Mouse (Mus musculus): ENCODE data around the gene Msrb3. TPM values are rescaled to one million over a fixed set of nuclear protein-coding genes. Genes with fewer than 3 reads are reported as not detected.

Msrb3 gene
- polyA plus RNA-seq, 1 experiment from 2014 or later: 9.5 TPM

DNA sequence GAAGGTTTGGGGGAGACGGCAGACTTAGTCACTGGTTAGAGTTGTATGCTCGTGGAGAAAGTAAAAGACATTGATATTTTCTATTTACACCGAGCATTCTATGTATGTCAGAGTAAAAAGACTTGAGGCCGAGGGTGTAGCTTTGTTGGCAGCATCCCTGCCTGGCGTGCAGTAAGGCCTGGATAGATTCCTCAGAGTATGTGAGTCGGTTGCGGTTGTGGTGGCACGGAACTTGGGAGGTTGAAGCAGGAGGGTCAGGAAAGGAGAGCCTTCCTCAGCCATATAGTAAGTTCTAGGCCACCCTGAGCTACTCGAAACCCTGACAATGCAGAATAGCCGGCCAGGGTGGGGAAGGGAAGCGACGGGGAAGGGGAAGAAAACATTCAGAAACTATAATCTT, 71.1 kb downstream of the Msrb3 start:
- H3K4me1 ChIP-seq: no peaks in the 10 kb centered on the region
- H3K27me3 ChIP-seq: no peaks in the 10 kb centered on the region
- no peak overlapping the region for H3K27ac ChIP-seq (replicated peaks)
- no peaks in the 10 kb centered on the region for H3K36me3 ChIP-seq
- no peak overlapping the region for H3K9ac ChIP-seq
- WGBS: 86% methylated on average over 12 of the region's 12 CpGs
- H3K4me3 ChIP-seq (replicated peaks): no peak overlapping the region
- no peak for ATAC-seq (ENCODE audit: insufficient number of reproducible peaks, low FRiP score, low TSS enrichment, low read depth)
- H3K4me2 ChIP-seq (replicated peaks): no peak overlapping the region
- H3K9me3 ChIP-seq (replicated peaks): no peaks in the 10 kb centered on the region

DNA sequence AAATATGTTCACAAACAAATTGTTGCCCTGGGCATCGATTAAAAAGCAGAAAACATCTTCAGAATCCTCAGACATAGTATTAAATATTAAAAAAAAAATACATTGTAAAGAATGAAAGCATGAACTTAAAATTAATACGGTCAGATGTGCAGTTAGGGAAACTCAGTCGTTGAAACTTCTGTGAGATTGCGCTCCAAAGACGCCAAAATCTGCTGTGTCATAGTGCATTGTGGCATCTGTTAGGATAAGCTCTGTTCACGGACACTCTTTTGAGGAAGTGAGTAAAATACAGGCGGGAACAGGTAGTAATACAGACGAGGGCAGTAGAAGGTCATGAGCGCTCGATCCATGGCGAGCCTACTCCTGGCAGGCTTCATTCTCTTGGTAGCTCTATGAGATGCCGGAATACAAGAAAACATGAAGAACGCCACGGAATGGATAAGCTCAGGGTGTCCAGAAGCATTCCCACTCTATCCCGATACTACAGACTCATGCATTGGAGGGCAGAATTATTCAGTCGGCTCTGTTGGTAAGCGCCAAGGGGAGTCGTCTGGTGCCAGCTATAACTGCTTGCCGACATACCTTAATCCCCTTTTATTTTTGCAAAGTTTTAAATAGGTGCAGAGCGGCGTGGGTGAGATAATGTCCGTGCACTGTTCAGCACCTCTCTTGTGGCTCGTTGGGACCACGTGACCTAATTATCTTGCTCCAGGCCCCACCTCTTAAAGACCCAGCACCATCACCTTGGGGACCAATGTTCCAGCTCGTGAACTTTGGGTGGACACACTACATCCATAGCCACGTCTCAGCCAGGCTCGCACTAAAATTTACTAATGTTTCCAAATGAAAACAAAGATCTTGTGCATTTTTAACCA, 71.9 kb downstream of the Msrb3 start:
- H3K9ac ChIP-seq: no peak overlapping the region
- no peak overlapping the region for H3K4me2 ChIP-seq (replicated peaks)
- peaks cover 1% of the 10 kb centered on the region; the same call in 1 of the 2 replicates for H3K4me1 ChIP-seq
- no peak overlapping the region for H3K4me3 ChIP-seq (replicated peaks)
- H3K27ac ChIP-seq (replicated peaks): no peak overlapping the region
- no peaks in the 10 kb centered on the region for H3K9me3 ChIP-seq (replicated peaks)
- 81% methylated on average over 27 of the region's 27 CpGs for WGBS
- no peaks in the 10 kb centered on the region for H3K27me3 ChIP-seq
- ATAC-seq (ENCODE audit: insufficient number of reproducible peaks, low FRiP score, low TSS enrichment, low read depth): no peak
- H3K36me3 ChIP-seq: no peaks in the 10 kb centered on the region

DNA sequence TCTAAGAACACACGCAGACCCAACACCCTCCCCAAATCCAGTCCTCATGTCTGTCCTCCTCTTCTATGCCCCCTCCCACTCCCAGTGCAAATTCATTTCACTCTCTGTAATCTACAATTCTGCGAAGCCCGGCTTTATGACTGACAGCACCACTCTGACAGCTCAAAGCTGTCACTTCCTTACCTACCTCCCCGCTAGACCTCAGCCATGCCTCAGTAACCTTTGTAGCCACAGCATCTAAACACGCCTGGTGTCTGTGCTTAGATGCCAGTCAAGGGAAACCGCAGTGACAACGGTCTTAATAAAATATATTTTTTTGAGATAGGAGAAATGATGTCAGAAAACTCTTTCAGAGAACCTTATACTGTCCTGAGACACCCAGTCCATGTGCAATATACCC, 72.5 kb downstream of the Msrb3 start:
- no peak for ATAC-seq (ENCODE audit: insufficient number of reproducible peaks, low FRiP score, low TSS enrichment, low read depth)
- Histone ChIP-seq H3K9me3 (replicated peaks) (no peaks in the 10 kb centered on the region), H3K27me3 (no peaks in the 10 kb centered on the region), H3K27ac (replicated peaks) (no peak overlapping the region), H3K4me1 (peaks cover 8% of the 10 kb centered on the region; the same call in 1 of the 2 replicates), H3K4me3 (replicated peaks) (no peak overlapping the region), H3K36me3 (no peaks in the 10 kb centered on the region), H3K9ac (no peak overlapping the region), H3K4me2 (replicated peaks) (no peak overlapping the region)
- WGBS: 75% methylated on average over 7 of the region's 7 CpGs

DNA sequence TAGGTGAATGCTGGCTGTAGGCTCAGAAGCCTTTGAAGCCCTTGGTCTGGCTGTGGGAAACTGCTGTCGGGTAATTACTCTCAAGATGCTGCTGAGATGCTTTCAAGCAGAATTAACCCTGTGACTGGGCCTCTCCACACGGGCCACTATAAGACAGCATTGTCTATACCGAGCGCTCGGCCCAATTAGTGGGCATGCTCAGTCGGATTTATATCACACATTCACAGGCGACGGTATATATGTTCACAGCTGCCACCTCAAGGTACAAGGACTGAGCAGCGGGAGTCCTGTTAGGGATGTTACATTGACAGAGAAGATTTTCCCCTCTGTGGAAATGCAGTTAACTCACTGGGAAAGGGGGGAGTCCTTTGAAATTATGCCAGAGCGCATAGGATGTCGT, 73.3 kb downstream of the Msrb3 start:
- ATAC-seq (ENCODE audit: insufficient number of reproducible peaks, low FRiP score, low TSS enrichment, low read depth): no peak
- Histone ChIP-seq H3K9ac (no peak overlapping the region), H3K9me3 (replicated peaks) (no peaks in the 10 kb centered on the region), H3K4me2 (replicated peaks) (no peak overlapping the region), H3K36me3 (no peaks in the 10 kb centered on the region), H3K27me3 (no peaks in the 10 kb centered on the region), H3K4me3 (replicated peaks) (no peak overlapping the region), H3K27ac (replicated peaks) (no peak overlapping the region), H3K4me1 (peaks cover 14% of the 10 kb centered on the region; the same call in 1 of the 2 replicates)
- WGBS: 54% methylated on average over 11 of the region's 11 CpGs

DNA sequence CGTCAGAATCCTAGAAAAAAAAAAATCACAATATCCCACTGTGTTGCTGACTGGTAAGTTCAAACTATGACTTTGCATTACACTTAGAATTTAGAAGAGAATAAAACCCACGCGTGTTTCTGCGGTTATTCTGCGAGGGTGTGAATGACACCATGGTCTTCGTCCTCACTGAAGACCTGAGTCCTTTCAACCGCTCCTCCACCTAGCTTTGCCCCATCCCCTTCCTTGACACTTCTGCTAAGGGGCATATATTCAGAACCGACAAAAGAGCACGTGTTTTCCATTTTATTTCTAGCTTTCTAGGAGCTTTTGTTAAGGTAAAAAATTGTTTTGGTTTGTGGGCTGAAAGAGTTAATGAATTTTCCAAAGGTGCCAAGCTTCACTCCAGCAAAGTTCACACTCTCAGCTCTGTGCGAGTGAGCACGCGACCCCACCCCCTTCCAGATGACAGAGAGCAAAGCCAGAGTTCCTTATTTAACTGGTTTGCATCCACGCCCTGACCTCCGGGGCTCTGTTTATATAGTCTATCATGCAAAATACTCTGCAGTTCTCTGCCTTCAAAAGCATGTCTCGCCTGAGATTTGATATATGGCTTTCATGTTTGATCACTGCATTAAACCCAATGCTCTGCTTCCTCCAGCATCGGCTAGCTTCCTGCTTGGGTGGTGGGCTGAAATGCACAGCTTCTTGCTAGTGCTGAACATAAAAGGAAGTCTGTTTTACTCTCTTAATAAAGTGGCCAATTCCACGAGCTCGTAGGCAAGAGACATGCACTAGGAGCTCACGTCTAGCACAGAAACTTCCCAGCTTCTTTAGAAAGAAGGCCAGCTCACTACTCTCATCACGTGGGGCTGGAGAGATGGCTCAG, 77.2 kb downstream of the Msrb3 start:
- H3K27me3 ChIP-seq: no peaks in the 10 kb centered on the region
- no peaks in the 10 kb centered on the region for H3K36me3 ChIP-seq
- peak overlapping the region; percentile 28 for H3K4me2 ChIP-seq (replicated peaks)
- H3K27ac ChIP-seq (replicated peaks): no peak overlapping the region
- H3K9ac ChIP-seq: no peak overlapping the region
- no peak for ATAC-seq (ENCODE audit: insufficient number of reproducible peaks, low FRiP score, low TSS enrichment, low read depth)
- no peak overlapping the region for H3K4me3 ChIP-seq (replicated peaks)
- H3K4me1 ChIP-seq: peaks cover 14% of the 10 kb centered on the region; the same call in 1 of the 2 replicates
- 23% methylated on average over 20 of the region's 20 CpGs for WGBS
- no peaks in the 10 kb centered on the region for H3K9me3 ChIP-seq (replicated peaks)

DNA sequence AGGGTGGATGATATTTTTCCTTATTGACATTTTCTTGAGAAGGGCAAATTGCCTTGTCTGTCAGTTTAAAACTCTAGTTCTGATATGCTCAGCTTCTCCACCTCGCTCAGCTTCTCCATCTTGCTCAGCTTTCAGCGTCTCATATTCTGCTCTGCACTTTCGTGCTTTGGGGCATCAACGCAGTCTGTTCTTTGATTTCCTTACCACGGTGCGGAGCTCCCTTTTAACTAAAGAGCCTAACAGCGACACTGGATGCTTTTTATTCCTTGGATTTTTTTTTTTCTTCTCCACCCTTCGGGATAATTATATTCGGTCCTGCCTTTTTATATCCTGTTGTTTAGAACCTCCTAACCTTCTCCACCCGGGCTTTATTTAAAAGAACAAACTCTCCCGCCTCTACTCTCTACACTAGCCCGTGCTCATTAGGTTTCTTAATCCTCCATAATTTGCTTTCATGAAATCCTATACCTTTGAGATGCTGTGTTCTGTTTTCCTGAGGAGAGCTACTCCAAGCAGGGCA, 78.1 kb downstream of the Msrb3 start:
- ATAC-seq (ENCODE audit: insufficient number of reproducible peaks, low FRiP score, low TSS enrichment, low read depth): no peak; the same call in 1 of the 2 replicates
- Histone ChIP-seq H3K27ac (replicated peaks) (no peak overlapping the region), H3K4me3 (replicated peaks) (no peak overlapping the region), H3K27me3 (no peaks in the 10 kb centered on the region), H3K4me2 (replicated peaks) (peak overlapping the region; percentile 28; the same call in 1 of the 2 replicates), H3K36me3 (no peaks in the 10 kb centered on the region), H3K9ac (no peak overlapping the region), H3K4me1 (peaks cover 14% of the 10 kb centered on the region; the same call in 1 of the 2 replicates), H3K9me3 (replicated peaks) (no peaks in the 10 kb centered on the region)
- 19% methylated on average over 12 of the region's 12 CpGs for WGBS

DNA sequence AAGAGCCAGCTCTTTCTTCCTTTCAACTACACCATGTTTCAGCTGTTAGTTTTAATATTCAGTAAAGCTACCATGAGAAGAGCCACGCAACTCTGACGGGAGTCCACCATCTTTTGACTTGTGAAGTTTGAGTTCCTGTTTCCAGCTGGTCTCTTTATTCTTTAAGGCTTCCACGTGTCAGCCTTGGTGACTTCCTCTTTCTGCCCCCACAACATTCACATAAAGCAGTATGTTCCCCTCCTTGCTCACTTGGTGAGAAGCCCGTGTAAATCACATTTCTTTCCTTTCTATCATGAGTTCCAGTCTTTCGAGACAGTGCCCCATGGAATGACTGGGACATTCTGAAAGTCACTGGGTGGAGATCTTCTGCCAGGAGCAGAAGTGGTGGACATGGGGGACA, 83.6 kb downstream of the Msrb3 start:
- peaks cover 8% of the 10 kb centered on the region; the same call in 1 of the 2 replicates for H3K4me1 ChIP-seq
- H3K27ac ChIP-seq (replicated peaks): no peak overlapping the region
- no peaks in the 10 kb centered on the region for H3K9me3 ChIP-seq (replicated peaks)
- H3K36me3 ChIP-seq: no peaks in the 10 kb centered on the region
- H3K4me3 ChIP-seq (replicated peaks): no peak overlapping the region
- no peak for ATAC-seq (ENCODE audit: insufficient number of reproducible peaks, low FRiP score, low TSS enrichment, low read depth)
- no peak overlapping the region for H3K9ac ChIP-seq
- no peaks in the 10 kb centered on the region for H3K27me3 ChIP-seq
- H3K4me2 ChIP-seq (replicated peaks): no peak overlapping the region
- 84% methylated on average over 5 of the region's 5 CpGs for WGBS

DNA sequence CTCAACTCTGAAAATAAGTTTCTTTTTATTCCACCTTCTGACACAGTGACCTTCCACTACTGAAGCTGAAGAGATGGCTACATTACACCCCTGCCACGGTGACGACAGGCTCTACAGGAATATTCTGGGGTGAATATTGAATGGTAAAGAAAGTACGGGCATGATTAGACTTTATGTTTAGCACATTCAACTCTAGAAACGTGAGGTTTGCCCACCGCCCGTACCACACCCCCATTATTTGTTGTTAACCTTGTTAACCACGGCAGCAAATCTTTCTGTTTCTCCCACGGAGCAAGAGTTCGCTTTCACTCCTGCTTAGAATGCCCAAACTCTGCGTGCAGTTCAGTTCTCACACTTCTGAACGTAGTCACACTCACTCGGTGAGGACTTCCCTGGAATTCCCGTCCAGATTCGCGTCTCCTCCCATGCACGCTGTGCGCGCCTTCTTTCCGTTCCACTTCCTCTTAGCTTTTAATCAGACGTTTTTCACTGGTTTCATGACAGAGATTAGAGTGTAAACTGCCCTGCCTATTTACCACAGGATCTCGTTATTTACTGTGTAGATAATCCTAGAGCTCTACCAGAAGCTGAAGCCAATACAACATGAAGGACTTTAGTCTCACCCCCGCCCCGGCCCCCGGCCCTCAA, 87.0 kb downstream of the Msrb3 start:
- 65% methylated on average over 24 of the region's 24 CpGs for WGBS
- Histone ChIP-seq H3K9ac (no peak overlapping the region), H3K4me3 (replicated peaks) (no peak overlapping the region), H3K4me2 (replicated peaks) (no peak overlapping the region), H3K36me3 (no peaks in the 10 kb centered on the region), H3K27me3 (no peaks in the 10 kb centered on the region), H3K27ac (replicated peaks) (no peak overlapping the region), H3K9me3 (replicated peaks) (no peaks in the 10 kb centered on the region), H3K4me1 (peaks cover 8% of the 10 kb centered on the region; the same call in 1 of the 2 replicates)
- ATAC-seq (ENCODE audit: insufficient number of reproducible peaks, low FRiP score, low TSS enrichment, low read depth): no peak

DNA sequence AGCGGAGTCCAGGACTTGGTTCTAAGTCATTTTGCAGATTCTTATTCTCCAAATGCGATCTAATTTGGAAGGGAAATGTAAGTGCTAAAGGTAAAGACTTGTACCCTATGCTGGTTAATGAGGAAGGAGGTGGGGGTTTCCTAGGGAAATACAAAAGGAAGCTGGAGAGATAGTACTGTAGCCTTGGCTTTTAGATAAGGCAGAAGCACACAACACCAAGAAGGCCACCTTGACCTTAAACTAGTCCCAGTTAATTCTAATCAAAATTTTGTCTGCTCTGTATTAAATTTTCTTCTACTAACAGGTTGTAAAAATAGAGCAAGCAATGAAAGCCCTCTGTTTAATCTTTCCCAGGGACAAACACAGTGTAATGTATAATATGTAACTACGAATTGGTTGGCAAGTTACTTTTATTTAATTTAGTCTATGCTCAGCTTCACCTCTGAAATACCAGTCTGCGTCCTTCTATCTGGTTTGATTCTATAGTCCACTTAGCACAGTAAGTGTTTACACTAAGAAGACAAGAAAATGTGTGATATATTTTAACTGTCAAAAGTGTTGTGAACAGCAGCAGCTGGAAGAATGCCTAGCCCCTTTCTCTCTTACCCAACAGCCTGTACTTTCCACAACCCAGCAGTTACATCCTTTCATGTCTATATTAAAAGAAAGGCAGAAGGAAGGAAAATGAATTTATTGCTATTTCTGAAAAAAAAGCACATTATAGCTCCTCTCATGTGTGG, 87.9 kb downstream of the Msrb3 start:
- Histone ChIP-seq H3K9ac (no peak overlapping the region), H3K27ac (replicated peaks) (no peak overlapping the region), H3K4me1 (peaks cover 8% of the 10 kb centered on the region; the same call in 1 of the 2 replicates), H3K9me3 (replicated peaks) (no peaks in the 10 kb centered on the region), H3K27me3 (no peaks in the 10 kb centered on the region), H3K36me3 (no peaks in the 10 kb centered on the region), H3K4me2 (replicated peaks) (no peak overlapping the region), H3K4me3 (replicated peaks) (no peak overlapping the region)
- ATAC-seq (ENCODE audit: insufficient number of reproducible peaks, low FRiP score, low TSS enrichment, low read depth): no peak
- WGBS: 74% methylated on average over 4 of the region's 4 CpGs

DNA sequence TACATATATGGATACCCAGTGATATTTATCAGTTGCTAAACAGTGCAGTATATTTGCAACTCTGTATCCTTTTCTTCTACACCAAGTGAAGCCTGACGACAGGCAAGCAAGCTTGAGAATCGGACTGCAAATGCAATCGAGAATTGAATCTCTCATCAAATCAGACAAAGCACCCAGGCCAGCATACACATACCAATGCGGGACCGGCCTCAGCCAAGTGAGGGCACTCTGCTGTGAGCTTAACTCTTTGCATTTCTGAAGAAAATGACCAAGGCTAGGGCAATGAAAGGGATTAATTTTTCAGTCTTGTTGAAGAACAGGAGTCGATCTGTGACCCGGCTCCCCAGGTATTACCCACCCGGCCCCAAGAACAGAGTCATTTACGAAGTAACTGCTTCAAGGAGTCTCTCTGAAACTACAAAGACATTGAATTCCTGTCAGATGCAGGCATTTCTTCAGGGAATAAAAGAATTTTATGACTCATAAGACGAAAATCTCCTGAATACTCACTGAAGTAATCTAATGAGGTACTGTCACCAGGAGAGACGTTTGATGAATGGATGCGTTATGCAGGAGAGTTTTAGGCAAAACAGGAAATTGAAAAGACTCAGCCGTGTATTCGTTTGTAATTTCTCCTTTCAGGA, 88.7 kb downstream of the Msrb3 start:
- H3K4me3 ChIP-seq (replicated peaks): no peak overlapping the region
- no peaks in the 10 kb centered on the region for H3K9me3 ChIP-seq (replicated peaks)
- H3K27ac ChIP-seq (replicated peaks): no peak overlapping the region
- no peak for ATAC-seq (ENCODE audit: insufficient number of reproducible peaks, low FRiP score, low TSS enrichment, low read depth)
- H3K4me1 ChIP-seq: peaks cover 8% of the 10 kb centered on the region; the same call in 1 of the 2 replicates
- 26% methylated on average over 14 of the region's 14 CpGs for WGBS
- H3K36me3 ChIP-seq: no peaks in the 10 kb centered on the region
- H3K4me2 ChIP-seq (replicated peaks): no peak overlapping the region
- no peak overlapping the region for H3K9ac ChIP-seq
- H3K27me3 ChIP-seq: no peaks in the 10 kb centered on the region

Data from embryonic facial prominence, embryonic 15.5 days (tissue).